Mouse (Mus musculus): ENCODE results near the gene Trmt10c. TPM values are rescaled to one million over a fixed set of nuclear protein-coding genes. Genes with fewer than 3 reads are reported as not detected.

The Trmt10c gene
- polyA plus RNA-seq, 1 experiment from 2014 or later = 30.2 TPM

GRCm38 (mm10) chr16:56028722-56029551 lies 8.7 kb downstream of the Trmt10c start:
- Histone ChIP-seq H3K4me1 (peaks cover 16% of the 10 kb centered on the region), H3K36me3 (peaks cover 31% of the 10 kb centered on the region), H3K27ac (peak overlapping the region; percentile 97), H3K4me3 (peak overlapping the region; percentile 93), H3K27me3 (ENCODE audit: insufficient read depth, poor library complexity, severe bottlenecking) (no peaks in the 10 kb centered on the region), H3K9me3 (no peaks in the 10 kb centered on the region)
- under 1% methylated on average over 62 of the region's 62 CpGs for WGBS
- DNase-seq (ENCODE audit: low spot score) = no peak

GRCm38 (mm10) chr16:56027854-56028629 lies 9.6 kb downstream of the Trmt10c start:
- WGBS = 45% methylated on average over 12 of the region's 12 CpGs
- Histone ChIP-seq H3K4me3 (peak overlapping the region; percentile 93), H3K27me3 (ENCODE audit: insufficient read depth, poor library complexity, severe bottlenecking) (no peaks in the 10 kb centered on the region), H3K9me3 (no peaks in the 10 kb centered on the region), H3K36me3 (peaks cover 22% of the 10 kb centered on the region), H3K4me1 (peaks cover 16% of the 10 kb centered on the region), H3K27ac (peak overlapping the region; percentile 97; the same call in 1 of the 2 replicates)
- DNase-seq (ENCODE audit: low spot score) = peak; percentile 25

GRCm38 (mm10) chr16:56019660-56020059 lies 18.0 kb downstream of the Trmt10c start:
- Histone ChIP-seq H3K9me3 (no peaks in the 10 kb centered on the region), H3K4me1 (no peaks in the 10 kb centered on the region), H3K27ac (no peak overlapping the region), H3K36me3 (peaks cover 60% of the 10 kb centered on the region), H3K4me3 (no peak overlapping the region), H3K27me3 (ENCODE audit: insufficient read depth, poor library complexity, severe bottlenecking) (no peaks in the 10 kb centered on the region)
- 94% methylated on average over 7 of the region's 7 CpGs for WGBS
- DNase-seq (ENCODE audit: low spot score) = peak; percentile 54

GRCm38 (mm10) chr16:56014076-56014475 lies 23.5 kb downstream of the Trmt10c start:
- no peaks in the 10 kb centered on the region for H3K9me3 ChIP-seq
- no peak for DNase-seq (ENCODE audit: low spot score)
- H3K27me3 ChIP-seq (ENCODE audit: insufficient read depth, poor library complexity, severe bottlenecking) = no peaks in the 10 kb centered on the region
- 89% methylated on average over 7 of the region's 7 CpGs for WGBS
- no peaks in the 10 kb centered on the region for H3K4me1 ChIP-seq
- H3K27ac ChIP-seq = no peak overlapping the region
- H3K36me3 ChIP-seq = peaks cover 57% of the 10 kb centered on the region
- no peak overlapping the region for H3K4me3 ChIP-seq

GRCm38 (mm10) chr16:56012789-56013743 lies 24.6 kb downstream of the Trmt10c start:
- no peak overlapping the region for H3K27ac ChIP-seq
- H3K4me3 ChIP-seq = no peak overlapping the region
- 88% methylated on average over 10 of the region's 10 CpGs for WGBS
- no peaks in the 10 kb centered on the region for H3K4me1 ChIP-seq
- H3K27me3 ChIP-seq (ENCODE audit: insufficient read depth, poor library complexity, severe bottlenecking) = no peaks in the 10 kb centered on the region
- no peaks in the 10 kb centered on the region for H3K9me3 ChIP-seq
- DNase-seq (ENCODE audit: low spot score) = no peak
- H3K36me3 ChIP-seq = peaks cover 47% of the 10 kb centered on the region

- no peak overlapping the region for H3K4me3 ChIP-seq
- 93% methylated on average over 1 of the region's 1 CpGs for WGBS
Measured at GRCm38 (mm10) chr16:56008862-56009261, 28.8 kb downstream of the Trmt10c start.

GRCm38 (mm10) chr16:56006798-56007197 lies 30.8 kb downstream of the Trmt10c start:
- no peak for DNase-seq (ENCODE audit: low spot score)
- 93% methylated on average over 11 of the region's 11 CpGs for WGBS
- H3K27me3 ChIP-seq (ENCODE audit: insufficient read depth, poor library complexity, severe bottlenecking) = no peaks in the 10 kb centered on the region

More at GRCm38 (mm10) chr16:56008862-56009261, 28.8 kb downstream of the Trmt10c start:
- DNase-seq (ENCODE audit: low spot score) = no peak
- Histone ChIP-seq H3K36me3 (peaks cover 57% of the 10 kb centered on the region), H3K9me3 (no peaks in the 10 kb centered on the region), H3K4me1 (no peaks in the 10 kb centered on the region), H3K27ac (no peak overlapping the region), H3K27me3 (ENCODE audit: insufficient read depth, poor library complexity, severe bottlenecking) (no peaks in the 10 kb centered on the region)

GRCm38 (mm10) chr16:55994235-55994634 lies 43.4 kb downstream of the Trmt10c start:
- H3K27ac ChIP-seq = no peak overlapping the region
- DNase-seq (ENCODE audit: low spot score) = no peak
- no peaks in the 10 kb centered on the region for H3K9me3 ChIP-seq
- H3K4me3 ChIP-seq = no peak overlapping the region
- peaks cover 46% of the 10 kb centered on the region for H3K36me3 ChIP-seq
- no peaks in the 10 kb centered on the region for H3K27me3 ChIP-seq (ENCODE audit: insufficient read depth, poor library complexity, severe bottlenecking)
- no peaks in the 10 kb centered on the region for H3K4me1 ChIP-seq
- 93% methylated on average over 2 of the region's 2 CpGs for WGBS

More at GRCm38 (mm10) chr16:56006798-56007197, 30.8 kb downstream of the Trmt10c start:
- Histone ChIP-seq H3K9me3 (no peaks in the 10 kb centered on the region), H3K4me1 (no peaks in the 10 kb centered on the region), H3K36me3 (peaks cover 56% of the 10 kb centered on the region), H3K27ac (no peak overlapping the region), H3K4me3 (no peak overlapping the region)

- H3K9me3 ChIP-seq = no peaks in the 10 kb centered on the region
- WGBS = 91% methylated on average over 4 of the region's 4 CpGs
- DNase-seq (ENCODE audit: low spot score) = no peak
- H3K4me1 ChIP-seq = no peaks in the 10 kb centered on the region
- peaks cover 44% of the 10 kb centered on the region for H3K36me3 ChIP-seq
- no peaks in the 10 kb centered on the region for H3K27me3 ChIP-seq (ENCODE audit: insufficient read depth, poor library complexity, severe bottlenecking)
- H3K4me3 ChIP-seq = no peak overlapping the region
- no peak overlapping the region for H3K27ac ChIP-seq
Measured at GRCm38 (mm10) chr16:55990311-55990710, 47.3 kb downstream of the Trmt10c start.

- Histone ChIP-seq H3K27ac (no peak overlapping the region), H3K4me1 (no peaks in the 10 kb centered on the region), H3K27me3 (ENCODE audit: insufficient read depth, poor library complexity, severe bottlenecking) (no peaks in the 10 kb centered on the region), H3K9me3 (no peaks in the 10 kb centered on the region), H3K4me3 (no peak overlapping the region), H3K36me3 (peaks cover 45% of the 10 kb centered on the region)
- DNase-seq (ENCODE audit: low spot score) = no peak
- WGBS = 90% methylated on average over 3 of the region's 3 CpGs
Measured at GRCm38 (mm10) chr16:55986001-55986400, 51.6 kb downstream of the Trmt10c start.
